Mouse (Mus musculus) lung, postnatal 0 days (tissue): ENCODE data around the gene Clcn2.

ENCODE experiments used
- CTCF ChIP-seq: IDR thresholded peaks from 2 replicates; pipeline ENCODE4 v1.5.1; 2016; ENCODE audit warnings: antibody characterized with exemption, mild to moderate bottlenecking
- EP300 ChIP-seq: IDR thresholded peaks from 2 replicates; pipeline ENCODE4 v1.6.1; 2016; ENCODE audit warnings: antibody characterized with exemption, mild to moderate bottlenecking, control low read depth

- TF ChIP-seq EP300, result no peak
- peak; percentile 77 for TF ChIP-seq CTCF
These were observed at the start of gene Clcn2, which contains the start of gene Polr2h for GRCm38 (mm10) chr16:20717181-20717977.
